Mouse (Mus musculus) thymus, adult 2 months (tissue): ENCODE measurements around the gene Phkg1. TPM values are rescaled to one million over a fixed set of nuclear protein-coding genes. Genes with fewer than 3 reads are reported as not detected.

Experiments
- DNase-seq: peaks from one replicate; pipeline ENCODE4 v3.0.0; 2021
- H3K27ac ChIP-seq: fragments of 200-500 bp; 2 replicates; pipeline ENCODE4 v1.5.1; 2012; ENCODE audit warnings: low read length, control low read depth; ENCODE audit not compliant: control insufficient read depth, insufficient read depth
- H3K27me3 ChIP-seq: fragments of 200-500 bp; 2 replicates; pipeline ENCODE4 v1.6.1; 2012; ENCODE audit warnings: mild to moderate bottlenecking, low read length, moderate library complexity, mixed read lengths; ENCODE audit not compliant: control insufficient read depth, insufficient read depth
- H3K36me3 ChIP-seq: fragments of 200-500 bp; 2 replicates; pipeline ENCODE4 v1.6.1; 2012; ENCODE audit warnings: mild to moderate bottlenecking, low read length, moderate library complexity; ENCODE audit not compliant: control insufficient read depth, insufficient read depth
- H3K4me1 ChIP-seq: fragments of 200-500 bp; replicated peaks from 2 replicates; pipeline ENCODE4 v1.6.1; 2012; ENCODE audit warnings: low read length; ENCODE audit not compliant: control insufficient read depth, insufficient read depth
- H3K4me3 ChIP-seq: fragments of 200-500 bp; 2 replicates; pipeline ENCODE4 v1.5.1; 2012; ENCODE audit warnings: mild to moderate bottlenecking, low read length, control low read depth, moderate library complexity; ENCODE audit not compliant: control insufficient read depth, insufficient read depth
- CTCF ChIP-seq: fragments of 200-500 bp; IDR thresholded peaks from 2 replicates; pipeline ENCODE4 v1.5.1; 2012; ENCODE audit warnings: mild to moderate bottlenecking, control low read depth, low read length, moderate library complexity, borderline replicate concordance; ENCODE audit not compliant: control insufficient read depth, poor library complexity, insufficient read depth; ENCODE audit errors: extremely low read depth
- POLR2A ChIP-seq: fragments of 200-500 bp; IDR thresholded peaks from 2 replicates; pipeline ENCODE4 v1.6.1; 2012; ENCODE audit warnings: mild to moderate bottlenecking, low read length, control low read depth, moderate library complexity; ENCODE audit not compliant: control insufficient read depth, poor library complexity, insufficient read depth; ENCODE audit errors: extremely low read depth
- WGBS: fragments of 180-500 bp; shearing (Covaris S2); methylation state at CpG from one replicate; pipeline ENCODE4 v1.1.7; 2018; 5-methylcytosine and 5-hydroxymethylcytosine counted together
- polyA plus RNA-seq: library from polyadenylated mRNA; depleted of rRNA; stranded (reverse); fragments of >200 nt; gene quantifications from 2 replicates; pipeline ENCODE4 v1.2.3, GENCODE M21; 2012

Gene Phkg1
- polyA plus RNA-seq, 1 experiment: 3.6 TPM

- DNase-seq: peak; percentile 45
- 31% methylated on average over 18 of the region's 18 CpGs for WGBS
- H3K27me3 ChIP-seq: no peaks in the 10 kb centered on the region
- TF ChIP-seq POLR2A: no peak
- peak; percentile 42; the same call in 1 of the 2 replicates for TF ChIP-seq CTCF
- H3K36me3 ChIP-seq: no peaks in the 10 kb centered on the region
- peaks cover 3% of the 10 kb centered on the region; the same call in 1 of the 2 replicates for H3K4me1 ChIP-seq
- H3K4me3 ChIP-seq: no peak overlapping the region
- H3K27ac ChIP-seq: no peak overlapping the region
Measured at GRCm38 (mm10) chr5:129864467-129864866, 33.9 kb downstream of the Phkg1 start.

DNA sequence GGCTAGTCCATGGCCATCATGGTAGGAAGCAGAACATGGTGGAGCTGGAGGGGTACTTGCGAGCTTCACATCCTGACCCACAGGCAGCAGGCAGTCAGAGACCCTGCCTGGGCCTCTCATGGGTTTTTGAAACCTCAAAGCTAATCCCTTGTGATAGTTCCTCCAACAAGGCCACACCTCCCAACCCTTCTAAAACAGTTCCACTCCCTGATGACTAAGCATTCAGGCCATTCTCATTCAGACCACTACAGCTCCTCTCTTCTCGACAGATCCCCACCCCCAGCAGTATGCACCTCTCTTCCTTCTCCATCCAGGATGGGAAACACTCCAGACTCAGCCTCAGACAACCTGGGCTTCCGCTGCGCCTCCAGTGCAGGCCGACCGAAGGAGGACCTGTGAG lies 36.0 kb downstream of the Phkg1 start:
- Histone ChIP-seq H3K4me1 (peaks cover 3% of the 10 kb centered on the region; the same call in 1 of the 2 replicates), H3K36me3 (no peaks in the 10 kb centered on the region), H3K27ac (no peak overlapping the region), H3K27me3 (no peaks in the 10 kb centered on the region), H3K4me3 (no peak overlapping the region)
- DNase-seq: no peak
- no peak for TF ChIP-seq POLR2A
- TF ChIP-seq CTCF: no peak
- 98% methylated on average over 6 of the region's 6 CpGs for WGBS

DNA sequence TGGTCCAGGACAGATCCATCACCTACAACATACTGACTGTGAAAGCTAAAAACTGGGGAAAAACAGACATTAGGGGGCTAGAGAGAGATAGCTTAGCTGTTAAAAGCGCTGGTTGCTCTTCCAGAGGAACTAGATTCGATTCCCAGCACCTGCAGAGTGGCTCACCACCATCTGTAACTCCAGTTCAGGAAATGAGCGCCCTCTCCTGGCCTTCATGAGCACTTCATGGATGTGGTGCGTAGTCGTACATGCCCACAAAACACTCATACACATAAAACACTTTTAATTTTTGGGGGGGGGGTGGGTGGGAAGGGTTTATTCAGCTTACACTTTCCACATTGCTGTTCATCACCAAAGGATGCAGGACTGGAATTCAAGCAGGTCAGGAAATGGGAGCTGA lies 41.9 kb downstream of the Phkg1 start:
- DNase-seq: no peak
- TF ChIP-seq POLR2A: no peak
- TF ChIP-seq CTCF: no peak
- Histone ChIP-seq H3K36me3 (peaks cover 9% of the 10 kb centered on the region), H3K27ac (no peak overlapping the region), H3K27me3 (no peaks in the 10 kb centered on the region), H3K4me3 (no peak overlapping the region), H3K4me1 (no peaks in the 10 kb centered on the region)
- WGBS: 95% methylated on average over 5 of the region's 5 CpGs

GRCm38 (mm10) chr5:129855163-129855562 lies 43.2 kb downstream of the Phkg1 start:
- WGBS: 88% methylated on average over 5 of the region's 5 CpGs
- H3K4me3 ChIP-seq: no peak overlapping the region
- no peaks in the 10 kb centered on the region for H3K27me3 ChIP-seq
- peaks cover 9% of the 10 kb centered on the region for H3K36me3 ChIP-seq
- H3K4me1 ChIP-seq: no peaks in the 10 kb centered on the region
- H3K27ac ChIP-seq: no peak overlapping the region
- TF ChIP-seq POLR2A (no peak), CTCF (no peak)
- DNase-seq: no peak

DNA sequence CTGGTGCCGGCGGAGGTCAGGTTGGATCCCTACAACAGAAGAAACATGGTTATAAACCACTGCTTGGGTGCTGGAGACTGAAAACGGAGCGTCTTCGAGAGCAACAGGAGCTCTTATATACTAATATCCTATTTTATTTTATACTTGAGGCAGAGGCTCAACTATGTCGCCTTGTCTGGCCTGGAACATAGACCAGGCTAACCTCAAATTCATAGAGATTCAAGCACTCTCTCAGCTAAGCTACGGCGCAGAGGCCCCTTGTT lies 50.9 kb downstream of the Phkg1 start:
- H3K4me1 ChIP-seq: peaks cover 2% of the 10 kb centered on the region
- H3K27ac ChIP-seq: no peak overlapping the region
- WGBS: 27% methylated on average over 8 of the region's 8 CpGs
- H3K27me3 ChIP-seq: no peaks in the 10 kb centered on the region
- peaks cover 15% of the 10 kb centered on the region; the same call in 1 of the 2 replicates for H3K36me3 ChIP-seq
- TF ChIP-seq CTCF (no peak), POLR2A (no peak)
- no peak for DNase-seq
- peak overlapping the region; percentile 14; the same call in 1 of the 2 replicates for H3K4me3 ChIP-seq

- no peak within 1 kb of the TSS for H3K27ac ChIP-seq
- H3K27me3 ChIP-seq: no peaks in the 10 kb centered on the region
- TF ChIP-seq CTCF: 0 out of 2 replicates have a peak, but pooled peaks have one; percentile 44
- peak; percentile 70 for TF ChIP-seq POLR2A
- H3K4me3 ChIP-seq: peak within 1 kb of the TSS; percentile 54
- peaks cover 15% of the 10 kb centered on the region; the same call in 1 of the 2 replicates for H3K36me3 ChIP-seq
- 2% methylated on average over 22 of the region's 22 CpGs for WGBS
- peak; percentile 95 for DNase-seq
- peaks cover 2% of the 10 kb centered on the region for H3K4me1 ChIP-seq
Measured at GRCm38 (mm10) chr5:129846752-129847557, 51.4 kb downstream of the Phkg1 start, which contains the start of gene Sumf2. TSS of gene Sumf2 (plus strand) at chr5:129846986.
